Mouse (Mus musculus): ENCODE measurements around the gene Irf2bpl.

DNA sequence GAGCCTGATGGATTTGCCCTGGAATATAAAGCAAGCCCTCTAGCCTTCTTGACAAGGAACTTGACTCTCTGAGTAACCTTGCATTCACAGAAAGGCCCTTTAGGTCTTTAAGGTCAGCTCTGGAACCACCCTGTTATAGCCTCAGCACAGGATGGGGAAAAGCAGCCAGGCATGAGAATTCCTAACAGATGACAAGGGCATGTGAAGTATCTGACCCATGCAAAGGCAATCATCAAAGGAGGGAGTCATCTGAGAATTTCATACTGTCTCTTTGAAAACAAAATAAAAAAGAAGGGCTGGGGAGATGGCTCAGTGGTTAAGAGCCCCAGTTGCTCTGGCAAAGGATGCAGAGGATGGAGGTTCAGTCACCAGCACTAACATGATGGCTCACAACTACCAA, 33.3 kb downstream of the Irf2bpl start:
- TF ChIP-seq POLR2A (IDR thresholded peaks at IDR 0.05; ENCODE audit: insufficient read depth, low read depth, low read length): no peak
- TF ChIP-seq CTCF (IDR thresholded peaks at IDR 0.05): no peak
- TF ChIP-seq EP300 (IDR thresholded peaks at IDR 0.05; ENCODE audit: insufficient read depth, low read depth, low read length): no peak
